Mouse (Mus musculus) kidney, postnatal 36 days (tissue): ENCODE data around the gene Hcrt.

Source experiments
- DNase-seq, 2 experiments: peaks; one replicate each; pipeline ENCODE4 v3.0.0; 2021 to 2022; ENCODE audit warnings: mixed read lengths in 2 of 2

The Hcrt gene

DNA sequence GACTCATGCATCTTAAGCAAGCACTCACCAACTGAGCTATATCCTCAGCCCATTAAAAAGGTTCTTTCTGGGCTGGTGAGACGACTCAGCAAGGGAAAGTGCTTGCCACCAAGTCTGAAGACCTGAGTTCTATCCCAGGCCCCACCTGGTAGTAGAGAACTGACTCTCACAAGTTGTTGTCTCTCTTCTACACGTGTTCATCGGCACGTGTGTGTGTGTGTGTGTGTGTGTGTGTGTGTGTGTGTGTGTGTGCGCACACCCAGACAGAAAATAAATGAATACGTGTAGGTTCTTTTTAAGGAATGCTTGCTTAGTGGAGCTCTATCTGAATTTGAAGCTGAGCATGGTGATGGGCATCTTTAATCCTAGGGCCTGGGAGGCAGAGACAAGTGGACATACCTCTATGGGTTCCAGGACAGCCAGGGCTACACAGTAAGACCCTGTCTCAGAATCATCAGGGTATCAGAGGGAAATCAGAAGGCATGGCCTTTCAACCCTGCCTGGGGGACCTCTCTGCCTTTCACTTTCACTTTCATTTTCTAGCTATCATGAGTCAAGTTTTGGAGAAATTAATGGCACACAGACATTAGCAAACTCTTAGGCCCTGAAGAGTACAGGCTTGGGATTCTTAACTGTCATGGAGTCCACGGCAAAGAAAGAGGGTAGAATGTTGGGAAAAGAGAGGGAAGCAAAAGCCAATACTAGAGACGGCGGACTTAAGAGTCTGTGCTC is 27.4 kb downstream of the Hcrt start:
- no peak for DNase-seq

- peak; percentile 66 to 72 for DNase-seq
Observed at GRCm38 (mm10) chr11:100730477-100731205, 32.1 kb downstream of the Hcrt start.

GRCm38 (mm10) chr11:100729976-100730375 is 32.8 kb downstream of the Hcrt start:
- no peak for DNase-seq

DNA sequence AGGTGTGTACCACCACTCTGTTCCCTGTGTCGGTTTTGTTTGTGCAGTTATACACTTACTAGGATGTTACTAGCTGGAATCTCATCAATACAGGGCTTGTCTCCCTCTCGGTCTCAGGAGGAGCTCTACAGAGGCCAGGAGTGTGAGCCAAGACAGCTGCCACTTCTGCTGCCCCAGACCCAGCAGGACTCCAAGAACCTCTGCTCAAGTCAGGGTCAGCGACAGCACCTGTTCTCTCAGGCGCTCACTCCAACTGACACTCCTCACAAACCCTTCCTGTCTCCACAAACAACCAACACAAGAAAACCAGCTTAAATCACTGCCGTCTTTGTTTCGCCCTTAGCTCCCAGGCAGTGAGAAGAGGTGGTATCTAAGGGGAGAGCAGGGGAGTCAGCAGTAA is 34.1 kb downstream of the Hcrt start:
- DNase-seq: no peak

GRCm38 (mm10) chr11:100727201-100727600 is 35.5 kb downstream of the Hcrt start:
- peak; percentile 64 to 76 for DNase-seq

DNA sequence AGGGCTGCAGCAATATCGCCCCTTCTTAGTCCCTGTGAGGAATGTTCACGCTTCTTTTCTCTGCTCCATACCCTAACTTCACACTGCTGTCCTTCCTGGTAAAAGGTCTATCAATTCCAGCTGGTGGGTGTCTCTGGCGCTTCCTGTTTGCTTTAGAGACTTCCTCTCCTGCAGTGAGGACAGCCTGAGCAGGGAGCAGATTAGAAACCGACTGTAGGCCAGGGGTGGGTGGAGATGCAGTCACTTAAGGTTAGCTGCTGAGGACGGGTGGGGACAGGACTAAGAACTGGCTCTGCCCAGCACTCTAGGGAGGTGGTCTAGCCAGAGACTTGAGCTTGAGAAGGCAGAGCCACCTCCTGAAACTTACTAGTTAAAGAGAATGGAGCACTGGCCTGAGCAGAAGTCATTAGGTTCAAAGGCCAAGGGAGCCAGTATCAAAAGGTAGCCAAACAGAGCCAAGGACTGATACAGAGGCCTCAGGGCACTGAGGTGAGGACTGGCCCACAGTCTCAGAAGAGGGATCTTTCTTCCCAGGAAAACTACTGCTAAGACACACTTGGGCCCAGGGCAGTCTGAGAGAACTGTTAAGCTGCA is 37.7 kb downstream of the Hcrt start:
- DNase-seq: peak; percentile 52 to 56

GRCm38 (mm10) chr11:100722493-100723028 is 40.2 kb downstream of the Hcrt start:
- peak; percentile 68 to 69 for DNase-seq

GRCm38 (mm10) chr11:100721776-100722492 is 40.8 kb downstream of the Hcrt start:
- peak; percentile 70 to 85 for DNase-seq

DNA sequence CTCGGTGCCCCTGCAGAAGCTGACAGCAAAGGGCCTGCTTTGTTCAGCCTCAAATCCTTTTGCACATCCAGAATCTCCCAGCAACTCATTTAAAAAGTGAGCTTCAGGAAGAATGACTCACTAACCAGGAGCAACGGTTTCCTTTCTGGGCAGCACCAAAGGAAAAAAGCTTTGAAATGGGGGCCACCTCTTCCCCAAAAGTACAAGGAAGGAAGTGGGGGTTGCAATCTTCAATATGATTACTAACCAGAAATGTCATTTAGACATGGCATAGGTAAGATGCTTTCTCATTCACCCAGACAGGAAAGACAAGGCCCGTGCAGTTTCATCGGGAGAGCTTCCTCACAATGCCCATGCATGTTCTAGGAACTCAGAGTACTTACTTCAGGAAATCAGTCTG is 41.5 kb downstream of the Hcrt start:
- DNase-seq: no peak

DNA sequence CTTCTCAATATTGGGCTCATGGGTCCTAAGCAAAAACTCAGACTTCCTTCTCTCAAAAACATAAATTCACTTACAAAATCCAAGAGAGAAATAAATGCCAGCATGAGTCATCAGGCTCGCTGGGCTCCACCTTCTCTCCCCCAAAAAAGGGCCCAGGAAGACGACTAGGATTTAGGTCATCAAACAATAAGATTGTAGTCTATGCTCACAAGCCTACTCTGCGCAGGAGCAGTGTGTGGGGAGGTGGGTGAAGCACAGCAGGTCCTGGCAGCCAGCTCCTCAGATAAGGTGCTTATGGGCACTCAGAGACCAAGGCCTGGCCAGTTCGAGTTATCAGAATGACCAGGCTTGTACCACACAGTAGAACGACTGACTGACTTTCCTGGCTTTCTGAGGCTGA is 42.4 kb downstream of the Hcrt start:
- DNase-seq: no peak

DNA sequence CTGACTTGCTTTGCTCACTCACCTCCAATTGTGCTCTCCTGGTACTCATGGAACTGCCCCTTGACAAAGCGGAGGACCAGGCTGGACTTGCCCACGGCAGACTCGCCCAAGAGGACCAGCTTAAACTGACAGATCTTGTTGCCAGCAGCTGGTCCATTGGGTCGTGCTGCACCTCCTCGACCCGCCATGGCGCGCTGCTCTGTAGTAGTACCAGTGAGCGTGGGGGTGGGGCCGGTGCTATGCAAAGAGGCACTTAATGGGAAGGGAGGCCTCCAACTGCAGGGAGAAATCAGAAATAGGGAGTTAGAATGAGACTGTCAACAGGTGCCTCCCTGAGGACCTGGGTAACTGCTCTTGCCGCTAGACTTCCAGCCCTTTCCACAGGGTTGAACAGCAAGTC is 42.8 kb downstream of the Hcrt start:
- peak in 1 of 2 experiments; percentile 62 for DNase-seq

GRCm38 (mm10) chr11:100719312-100719711 is 43.4 kb downstream of the Hcrt start:
- peak; percentile 39 to 65 for DNase-seq

DNA sequence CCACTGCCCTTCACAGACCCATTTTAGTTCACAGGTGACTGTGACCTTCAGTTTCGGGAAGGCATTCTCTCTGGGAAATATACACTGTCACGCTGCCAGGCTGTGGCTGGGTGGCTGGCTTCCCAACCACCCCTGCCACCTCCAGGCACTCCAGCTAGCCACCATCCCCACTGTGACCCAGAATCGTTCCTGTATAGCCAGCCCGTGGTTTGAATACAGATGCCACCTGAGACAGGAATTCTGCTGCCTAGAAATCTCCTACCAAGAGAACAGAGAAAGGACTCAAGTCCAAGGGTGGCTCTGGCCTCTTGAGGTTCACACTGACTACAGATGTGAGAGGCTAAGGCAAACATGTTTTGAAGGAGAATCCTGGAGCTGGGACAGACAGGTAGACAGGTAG is 43.9 kb downstream of the Hcrt start:
- DNase-seq: peak; percentile 49 to 63

DNA sequence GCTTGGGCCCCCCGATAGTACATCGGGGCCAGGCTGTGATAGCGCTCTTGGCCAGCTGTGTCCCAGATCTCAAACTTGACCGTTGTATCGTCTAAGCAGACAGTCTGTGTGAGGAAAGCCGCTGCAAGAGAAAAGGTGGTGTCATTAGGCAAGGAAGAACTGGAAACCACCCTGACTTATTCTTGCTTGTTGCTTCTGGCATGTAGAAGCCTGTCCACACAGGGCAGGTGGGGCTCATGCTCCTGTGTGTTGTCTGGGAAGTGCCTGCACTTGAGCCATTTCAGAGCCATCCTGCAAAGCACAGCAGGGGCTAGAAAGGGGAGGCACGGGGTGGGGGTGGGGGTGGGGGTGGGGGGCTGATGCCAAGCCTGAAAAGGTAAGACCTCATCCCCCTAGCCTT is 44.3 kb downstream of the Hcrt start:
- DNase-seq: no peak

DNA sequence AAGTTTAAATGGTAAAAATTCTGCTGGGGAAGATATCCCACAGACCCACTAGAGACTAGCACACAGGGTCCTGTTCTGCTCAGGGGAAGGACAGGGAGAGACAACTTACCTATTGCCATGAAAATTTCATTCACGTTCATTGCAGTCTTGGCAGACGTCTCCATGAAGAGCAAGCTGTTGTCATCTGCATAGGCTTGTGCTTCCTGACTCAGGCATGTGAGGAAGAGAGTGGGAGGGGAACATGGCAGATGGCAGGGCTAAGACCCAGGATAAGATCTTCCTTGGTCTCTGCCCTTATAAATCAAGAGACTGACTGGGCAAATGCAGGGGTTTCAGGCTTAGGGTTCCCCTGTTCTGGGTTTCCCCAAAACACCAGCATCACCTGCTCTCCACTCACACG is 46.1 kb downstream of the Hcrt start:
- DNase-seq: no peak

DNA sequence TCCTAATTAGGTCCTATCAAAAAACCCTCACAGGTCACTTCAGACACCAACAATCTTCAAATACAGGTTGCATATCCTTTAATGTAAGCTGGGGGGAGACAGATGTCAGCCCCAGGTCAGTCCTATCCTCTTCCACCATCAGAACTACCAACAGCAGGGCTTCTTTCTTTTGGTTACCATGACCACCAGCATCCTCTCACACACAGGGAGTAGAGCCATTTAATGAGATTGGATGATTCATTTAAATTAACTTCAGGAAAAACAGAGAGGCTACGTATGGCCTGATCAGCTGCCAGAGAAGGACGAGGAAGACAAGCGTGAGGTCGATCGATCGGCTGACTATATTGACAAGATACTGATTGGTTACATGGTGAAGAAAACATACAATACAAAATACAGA is 47.8 kb downstream of the Hcrt start:
- no peak for DNase-seq

DNA sequence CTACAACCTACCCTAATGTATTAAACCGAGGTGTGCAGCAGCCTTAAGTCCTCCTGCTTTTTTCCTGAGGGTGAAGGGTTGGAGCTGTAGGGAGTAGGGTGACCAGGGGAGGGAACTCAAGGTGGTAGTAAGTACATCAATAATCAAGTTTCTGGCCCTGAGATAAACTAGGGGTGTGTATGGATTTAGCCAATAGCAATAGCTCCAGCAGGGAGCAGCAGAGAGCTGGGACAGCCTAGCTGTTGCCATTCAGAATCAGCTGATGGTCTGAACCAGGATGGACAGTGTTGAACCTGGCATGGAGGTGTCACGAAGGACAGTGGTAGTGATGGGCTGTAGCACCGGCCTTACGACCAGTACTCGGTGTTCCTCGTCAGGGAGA is 48.2 kb downstream of the Hcrt start:
- DNase-seq: peak; percentile 89 to 96

GRCm38 (mm10) chr11:100713735-100714533 is 48.8 kb downstream of the Hcrt start, which contains the start of gene Hspb9:
TSS of gene Hspb9 (plus strand) at chr11:100713850.
- peak; percentile 76 to 86 for DNase-seq

GRCm38 (mm10) chr11:100713174-100713573 is 49.6 kb downstream of the Hcrt start:
- DNase-seq: no peak

- DNase-seq: peak; percentile 90 to 94
Observed at GRCm38 (mm10) chr11:100711783-100712615, 50.7 kb downstream of the Hcrt start, which contains the start of gene Kat2a. TSS of gene Kat2a (minus strand) at chr11:100712465.
